Mouse (Mus musculus) hindbrain, embryonic 14.5 days (tissue): ENCODE measurements around the gene Phkg1. TPM values are rescaled to one million over a fixed set of nuclear protein-coding genes. Genes with fewer than 3 reads are reported as not detected.
"Not testable (repeated sequence)": the region's sequence is repeated elsewhere in the genome, so short reads cannot be mapped to it uniquely, and the experiment has no call there.

Source experiments
- ATAC-seq: fragments of 200-750 bp; cut with Nextera tagmentation; 2 replicates; pipeline ENCODE4 v1.8.0; 2017; ENCODE audit warnings: moderate number of reproducible peaks, mild to moderate bottlenecking, moderate TSS enrichment, moderate library complexity; ENCODE audit not compliant: low FRiP score
- DNase-seq: peaks from one replicate; pipeline ENCODE4 v3.0.0-alpha.2; 2015; ENCODE audit warnings: low spot score
- H3K27ac ChIP-seq: fragments of 300-500 bp; sonication (generic); 2 replicates; pipeline ENCODE4 v1.5.1; 2014; ENCODE audit warnings: mild to moderate bottlenecking, moderate library complexity
- H3K27me3 ChIP-seq: fragments of 300-500 bp; sonication (generic); 2 replicates; pipeline ENCODE4 v1.6.1; 2014; ENCODE audit warnings: mild to moderate bottlenecking, low read length, mixed read lengths; ENCODE audit not compliant: control insufficient read depth, insufficient read depth
- H3K36me3 ChIP-seq: fragments of 300-500 bp; sonication (generic); replicated peaks from 2 replicates; pipeline ENCODE4 v1.6.1; 2014; ENCODE audit not compliant: control insufficient read depth, insufficient read depth
- H3K4me1 ChIP-seq: fragments of 300-500 bp; sonication (generic); replicated peaks from 2 replicates; pipeline ENCODE4 v1.6.1; 2014; ENCODE audit warnings: antibody characterized with exemption, low read length, mixed read lengths; ENCODE audit not compliant: control insufficient read depth, insufficient read depth
- H3K4me2 ChIP-seq: fragments of 300-500 bp; sonication (generic); replicated peaks from 2 replicates; pipeline ENCODE4 v1.6.1; 2014; ENCODE audit warnings: mild to moderate bottlenecking, moderate library complexity
- H3K4me3 ChIP-seq: fragments of 300-500 bp; sonication (generic); replicated peaks from 2 replicates; pipeline ENCODE4 v1.5.1; 2014; ENCODE audit warnings: mild to moderate bottlenecking, low read length
- H3K9ac ChIP-seq: fragments of 300-500 bp; sonication (generic); 2 replicates; pipeline ENCODE4 v1.6.1; 2014
- H3K9me3 ChIP-seq: fragments of 300-500 bp; sonication (generic); 2 replicates; pipeline ENCODE4 v1.6.1; 2016; ENCODE audit warnings: low read length; ENCODE audit not compliant: control insufficient read depth
- WGBS: fragments of 180-500 bp; shearing (Covaris S2); extraction: QIAGEN DNeasy Blood & Tissue Kit; methylation state at CpG from one replicate; pipeline ENCODE4 v1.1.7; 2014; 5-methylcytosine and 5-hydroxymethylcytosine counted together
- polyA plus RNA-seq: library from polyadenylated mRNA; unstranded; fragments of >200 nt; fragmentation: Nextera tagmentation; extraction: Ambion mirVana; gene quantifications from 2 replicates; pipeline ENCODE4 v1.2.1, GENCODE M21; 2014

Gene Phkg1
- polyA plus RNA-seq, 1 experiment from 2014 or later = 0.72 TPM

DNA sequence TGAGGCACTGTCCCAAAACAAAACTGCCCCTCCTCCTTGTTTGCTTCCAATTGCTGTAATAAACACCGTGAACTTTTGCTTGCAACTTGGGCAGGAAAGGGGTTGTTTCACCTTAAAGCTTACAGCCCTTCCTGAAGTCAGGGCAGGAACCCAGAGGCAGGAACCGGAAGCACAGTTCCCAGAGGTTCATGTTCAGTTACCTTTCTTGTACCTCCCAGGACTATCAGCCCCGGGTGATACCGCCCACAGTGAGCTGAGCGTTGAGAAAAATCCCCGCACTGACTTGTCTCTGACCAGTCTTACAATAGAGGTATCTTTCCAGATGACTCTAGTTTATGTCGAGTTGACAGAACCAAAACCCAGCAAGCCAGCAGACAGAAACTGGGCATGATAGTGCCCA lies 11.2 kb upstream of the Phkg1 start:
- DNase-seq = no peak
- Histone ChIP-seq H3K4me1 (peaks cover 5% of the 10 kb centered on the region; the same call in 1 of the 2 replicates), H3K36me3 (no peaks in the 10 kb centered on the region), H3K4me3 (no peak overlapping the region), H3K9ac (no peak overlapping the region), H3K27ac (no peak overlapping the region), H3K27me3 (no peaks in the 10 kb centered on the region), H3K9me3 (no peaks in the 10 kb centered on the region), H3K4me2 (peak overlapping the region; percentile 70; the same call in 1 of the 2 replicates)
- WGBS = 86% methylated on average over 7 of the region's 7 CpGs
- no peak for ATAC-seq

DNA sequence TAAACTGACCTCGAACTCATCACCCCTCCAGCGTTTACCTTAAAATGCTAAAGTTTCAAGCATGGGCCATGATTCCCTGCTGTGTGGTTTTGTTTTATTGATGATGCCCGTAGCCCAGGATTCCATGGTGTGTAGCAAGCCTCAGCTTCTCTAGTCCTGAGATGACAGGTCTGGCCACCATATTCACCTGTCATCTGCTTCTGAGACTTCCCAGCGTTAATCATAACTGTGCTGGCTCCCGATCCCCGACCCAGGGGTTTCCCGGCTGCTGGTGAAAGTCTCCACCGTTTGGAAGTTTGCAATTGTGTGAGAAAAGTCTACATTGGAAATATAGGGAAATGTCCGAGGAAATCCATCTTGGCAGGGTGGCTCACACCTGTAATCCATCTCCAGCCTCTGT lies 10.8 kb upstream of the Phkg1 start:
- peaks cover under 1% of the 10 kb centered on the region; the same call in 1 of the 2 replicates for H3K36me3 ChIP-seq
- H3K4me1 ChIP-seq = peaks cover 5% of the 10 kb centered on the region; the same call in 1 of the 2 replicates
- H3K9ac ChIP-seq = peak overlapping the region; percentile 70
- DNase-seq = no peak
- H3K4me3 ChIP-seq = peak overlapping the region; percentile 48
- H3K27me3 ChIP-seq = no peaks in the 10 kb centered on the region
- peak overlapping the region; percentile 98 for H3K27ac ChIP-seq
- peak overlapping the region; percentile 70 for H3K4me2 ChIP-seq
- no peak for ATAC-seq
- WGBS = 73% methylated on average over 9 of the region's 9 CpGs
- no peaks in the 10 kb centered on the region for H3K9me3 ChIP-seq

DNA sequence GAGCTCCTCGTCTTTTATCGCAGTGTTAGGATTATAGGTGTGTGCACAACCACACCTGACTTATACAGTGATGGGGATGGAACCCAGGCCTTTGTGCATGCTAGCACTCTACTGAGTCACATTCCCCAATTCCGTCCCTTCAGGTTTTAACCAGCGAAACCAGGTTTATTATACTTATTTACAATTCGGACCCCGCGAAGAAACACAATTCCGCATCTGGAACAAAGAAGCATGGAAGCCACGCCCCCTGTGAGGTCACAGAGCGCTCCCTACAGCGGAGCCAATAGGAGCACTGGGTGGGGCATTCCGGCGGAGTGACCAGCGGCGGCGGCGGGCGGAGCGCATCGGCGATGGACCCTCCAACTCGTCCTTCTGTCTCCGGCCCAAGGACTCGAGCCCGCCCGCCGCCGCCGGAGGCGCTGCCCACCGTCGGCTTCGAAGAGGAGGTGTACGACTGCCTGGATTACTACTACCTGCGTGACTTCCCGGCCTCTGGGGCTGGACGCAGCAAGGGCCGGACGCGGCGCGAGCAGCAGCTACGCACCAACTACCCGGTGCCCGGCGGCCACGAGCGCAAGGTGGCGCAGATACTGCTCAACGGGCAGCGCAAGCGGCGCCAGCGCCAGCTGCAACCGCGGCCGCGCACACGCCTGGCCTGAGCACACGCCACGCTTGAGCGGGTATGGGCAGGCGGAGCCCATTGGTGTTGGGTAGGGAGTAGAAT lies 10.1 kb upstream of the Phkg1 start, which contains the start of gene Nupr1l:
Nupr1l (plus strand) TSS at position 299 of the 724 bp plus-strand sequence.
- Histone ChIP-seq H3K9me3 (no peaks in the 10 kb centered on the region), H3K36me3 (peaks cover 4% of the 10 kb centered on the region; the same call in 1 of the 2 replicates), H3K27me3 (no peaks in the 10 kb centered on the region), H3K4me3 (peak within 1 kb of the TSS; percentile 48), H3K27ac (peak within 1 kb of the TSS; percentile 98), H3K9ac (peak within 1 kb of the TSS; percentile 70), H3K4me1 (peaks cover 5% of the 10 kb centered on the region; the same call in 1 of the 2 replicates), H3K4me2 (peak within 1 kb of the TSS; percentile 70)
- DNase-seq (peak; percentile 96), ATAC-seq (peak; percentile 96)
- WGBS = under 1% methylated on average over 63 of the region's 63 CpGs

DNA sequence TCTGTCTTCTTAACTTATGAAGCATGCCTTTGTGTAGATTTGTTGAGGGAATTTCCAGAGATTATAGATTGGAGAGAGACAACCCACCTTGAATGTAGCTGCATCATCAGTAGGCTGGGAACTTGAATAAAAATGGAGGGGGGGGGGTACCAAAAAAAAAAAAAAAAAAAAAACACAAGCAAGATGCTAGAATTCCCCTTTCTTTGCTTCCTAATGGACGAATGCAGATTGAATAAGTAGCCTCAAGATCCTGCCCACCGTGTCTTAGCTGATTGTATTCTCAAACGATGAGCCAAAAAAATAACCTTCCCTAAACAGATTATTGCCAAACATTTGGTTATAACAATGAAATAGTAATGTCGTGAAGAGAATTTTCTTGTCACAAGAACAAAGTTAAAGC lies 9.4 kb upstream of the Phkg1 start:
- Histone ChIP-seq H3K36me3 (peaks cover 10% of the 10 kb centered on the region), H3K27ac (peak overlapping the region; percentile 98), H3K9me3 (no peaks in the 10 kb centered on the region), H3K4me2 (peak overlapping the region; percentile 70), H3K4me1 (peaks cover 5% of the 10 kb centered on the region; the same call in 1 of the 2 replicates), H3K27me3 (no peaks in the 10 kb centered on the region), H3K4me3 (peak overlapping the region; percentile 48), H3K9ac (peak overlapping the region; percentile 70)
- DNase-seq (no peak), ATAC-seq (no peak)
- 20% methylated on average over 4 of the region's 4 CpGs for WGBS

DNA sequence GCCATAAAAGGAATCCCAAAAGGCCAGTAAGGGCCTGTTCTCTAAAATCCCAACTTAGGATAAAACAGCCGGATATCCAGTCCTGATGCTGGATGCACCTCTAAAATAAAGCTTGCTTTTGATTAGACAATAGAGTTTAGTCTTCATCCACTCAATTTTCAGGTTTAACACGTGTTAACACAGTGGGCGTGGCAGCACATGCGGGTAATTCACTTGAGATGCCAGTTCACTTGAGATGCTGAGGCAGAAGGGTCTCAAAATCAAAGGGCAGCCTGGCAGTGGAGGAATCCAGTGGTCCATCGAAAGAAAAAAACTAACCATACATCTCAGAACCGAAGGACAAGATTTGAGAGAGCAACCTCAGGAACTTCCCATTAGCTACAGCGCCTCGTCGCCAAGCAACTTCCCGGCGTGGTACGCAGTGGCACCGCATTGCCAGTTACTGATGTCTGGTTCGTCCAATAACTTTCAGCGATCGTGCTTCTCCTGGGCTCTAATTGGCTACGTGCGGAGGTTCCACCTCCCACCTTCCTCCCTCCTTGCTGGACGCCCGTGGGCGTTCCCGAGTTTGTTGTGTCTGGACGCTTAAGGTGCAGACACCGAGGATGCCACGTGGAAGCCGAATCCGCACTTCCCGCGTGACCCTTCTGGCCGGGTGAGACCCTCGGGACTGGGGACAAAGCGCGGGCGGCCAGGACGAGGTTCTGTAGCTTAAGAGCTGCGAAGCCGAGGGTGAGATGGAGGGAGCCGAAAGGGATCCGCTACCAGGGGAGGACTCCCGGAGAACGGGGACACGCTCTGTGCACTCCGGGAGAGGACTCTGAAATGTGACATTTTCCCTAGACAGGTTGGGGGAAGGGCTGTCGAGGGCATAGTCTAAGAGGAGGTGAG lies 2.9 kb downstream of the Phkg1 start, which contains the start of gene Zbed5:
Zbed5 (plus strand) TSS at position 526 of the 891 bp plus-strand sequence.
- 0 out of 2 replicates have a peak, but pooled peaks cover 1% of the 10 kb centered on the region for H3K36me3 ChIP-seq
- 2% methylated on average over 44 of the region's 44 CpGs for WGBS
- no peaks in the 10 kb centered on the region for H3K9me3 ChIP-seq
- DNase-seq (peak; percentile 91), ATAC-seq (peak; percentile 100)
- no peaks in the 10 kb centered on the region for H3K27me3 ChIP-seq
- H3K9ac ChIP-seq = peak within 1 kb of the TSS; percentile 71
- H3K27ac ChIP-seq = 0 out of 2 replicates have a peak within 1 kb of the TSS, but pooled peaks have one; percentile 47
- peak within 1 kb of the TSS; percentile 78 for H3K4me3 ChIP-seq
- H3K4me1 ChIP-seq = peaks cover 8% of the 10 kb centered on the region
- peak within 1 kb of the TSS; percentile 88 for H3K4me2 ChIP-seq

DNA sequence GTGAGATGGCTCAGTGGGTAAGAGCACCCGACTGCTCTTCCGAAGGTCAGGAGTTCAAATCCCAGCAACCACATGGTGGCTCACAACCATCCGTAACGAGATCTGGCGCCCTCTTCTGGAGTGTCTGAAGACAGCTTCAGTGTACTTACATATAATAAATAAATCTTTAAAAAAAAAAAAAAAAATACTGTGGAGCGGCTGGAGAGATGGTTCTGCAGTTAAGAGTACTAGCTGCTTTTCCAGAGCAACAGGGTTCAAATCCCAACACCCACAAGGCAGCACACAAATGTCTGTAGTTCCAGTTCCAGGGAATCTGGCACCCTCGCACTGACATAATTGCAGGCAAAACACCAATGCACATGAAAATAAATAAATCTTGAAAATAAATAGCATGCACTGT lies 8.0 kb downstream of the Phkg1 start:
- H3K9me3 ChIP-seq, H3K27ac ChIP-seq, H3K4me2 ChIP-seq, ATAC-seq, H3K4me3 ChIP-seq, H3K4me1 ChIP-seq, H3K36me3 ChIP-seq, DNase-seq, H3K9ac ChIP-seq, H3K27me3 ChIP-seq: not testable (repeated sequence)
- 90% methylated on average over 4 of the region's 7 CpGs for WGBS

DNA sequence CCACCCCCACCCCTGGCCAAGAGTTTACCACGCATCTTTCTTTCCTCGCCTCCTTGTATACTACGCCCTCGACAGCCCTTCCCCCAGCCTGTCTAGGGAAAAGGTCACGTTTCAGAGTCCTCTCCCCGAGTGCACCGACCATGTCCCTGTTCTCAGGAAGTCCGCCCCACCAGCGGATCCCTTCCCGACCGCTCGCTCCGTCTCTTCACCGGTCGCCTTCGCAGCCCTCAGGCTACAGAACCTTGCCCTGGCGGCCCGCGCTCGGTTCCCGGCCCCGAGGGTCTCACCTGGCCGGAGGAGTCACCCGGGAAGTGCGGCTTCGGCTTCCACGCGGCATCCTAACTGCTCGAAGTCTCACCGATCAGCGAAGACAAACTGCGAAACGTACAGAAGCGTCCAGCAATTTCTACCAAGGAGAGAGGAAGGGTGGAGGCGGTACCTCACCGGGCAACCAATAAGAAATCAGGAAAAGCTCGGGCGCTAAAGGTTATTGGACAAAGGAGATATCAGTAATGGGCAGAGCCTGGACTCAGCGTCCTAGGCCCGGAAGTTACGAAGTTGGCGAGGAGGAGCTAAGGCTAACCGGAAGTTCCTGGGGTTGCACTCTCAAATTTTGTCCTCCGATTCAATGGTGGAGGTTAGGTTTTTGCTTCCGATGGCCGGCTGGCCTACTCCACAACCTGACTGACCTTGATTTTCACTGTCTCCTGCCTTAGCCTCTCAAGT lies 11.3 kb downstream of the Phkg1 start, which contains the start of gene Chchd2:
Chchd2 (minus strand) TSS at position 560 of the 726 bp plus-strand sequence.
- H3K27me3 ChIP-seq = no peaks in the 10 kb centered on the region
- H3K9ac ChIP-seq = peak within 1 kb of the TSS; percentile 90
- peaks cover 13% of the 10 kb centered on the region for H3K4me1 ChIP-seq
- peak within 1 kb of the TSS; percentile 93 for H3K27ac ChIP-seq
- H3K36me3 ChIP-seq = peaks cover 27% of the 10 kb centered on the region
- peak within 1 kb of the TSS; percentile 86 for H3K4me2 ChIP-seq
- WGBS = under 1% methylated on average over 46 of the region's 46 CpGs
- peak; percentile 99 for DNase-seq
- peak; percentile 99 for ATAC-seq
- peak within 1 kb of the TSS; percentile 97 for H3K4me3 ChIP-seq
- H3K9me3 ChIP-seq = no peaks in the 10 kb centered on the region

DNA sequence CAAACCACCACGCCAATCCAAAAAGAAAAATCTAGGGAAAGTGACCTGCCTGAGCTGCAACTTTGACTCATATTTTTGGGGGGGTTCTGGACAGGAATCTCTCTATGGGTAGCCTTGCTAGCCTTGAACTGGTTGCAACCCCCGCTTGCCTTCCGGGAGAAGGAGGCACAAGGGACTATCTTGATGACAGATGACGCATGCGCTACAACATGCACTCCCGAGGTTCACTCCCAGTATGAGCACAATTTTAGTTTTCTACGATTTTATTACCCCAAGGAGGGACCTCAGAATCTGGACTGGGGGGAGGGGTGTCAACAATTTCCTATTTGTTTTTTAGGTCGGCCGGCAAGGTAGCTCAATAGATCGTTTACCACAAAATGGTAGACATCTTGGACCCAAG lies 12.1 kb downstream of the Phkg1 start:
- ATAC-seq (no peak), DNase-seq (peak; percentile 35)
- Histone ChIP-seq H3K27ac (peak overlapping the region; percentile 93), H3K4me1 (peaks cover 13% of the 10 kb centered on the region), H3K4me3 (peak overlapping the region; percentile 97), H3K4me2 (peak overlapping the region; percentile 86), H3K36me3 (peaks cover 35% of the 10 kb centered on the region), H3K9ac (peak overlapping the region; percentile 90), H3K9me3 (no peaks in the 10 kb centered on the region), H3K27me3 (no peaks in the 10 kb centered on the region)
- 43% methylated on average over 10 of the region's 10 CpGs for WGBS
